Mouse (Mus musculus) left cerebral cortex, adult 11 months (tissue): ENCODE results near the gene Kcnk4.

Experiments
- DNase-seq: peaks from one replicate; pipeline ENCODE4 v3.0.0; 2022; ENCODE audit warnings: low spot score

The Kcnk4 gene

GRCm38 (mm10) chr19:6934195-6934977 lies at the start of gene Kcnk4:
Gene Kcnk4 (minus strand): TSS chr19:6934515.
- no peak for DNase-seq

- DNase-seq = no peak
Measured at GRCm38 (mm10) chr19:6983621-6984020, 49.3 kb upstream of the Kcnk4 start.

- DNase-seq = no peak
Measured at GRCm38 (mm10) chr19:6981465-6981864, 47.1 kb upstream of the Kcnk4 start.

- DNase-seq = peak; percentile 98
Measured at GRCm38 (mm10) chr19:6980381-6981093, 46.2 kb upstream of the Kcnk4 start, which contains the start of gene Fkbp2. Gene Fkbp2 (minus strand): TSS chr19:6980501.

GRCm38 (mm10) chr19:6979486-6980380 lies 45.4 kb upstream of the Kcnk4 start:
- peak; percentile 98 for DNase-seq

GRCm38 (mm10) chr19:6979001-6979479 lies 44.7 kb upstream of the Kcnk4 start:
- DNase-seq = no peak

GRCm38 (mm10) chr19:6978639-6978974 lies 44.3 kb upstream of the Kcnk4 start:
- DNase-seq = no peak

- no peak for DNase-seq
Measured at GRCm38 (mm10) chr19:6977759-6978638, 43.7 kb upstream of the Kcnk4 start.

GRCm38 (mm10) chr19:6975537-6976521 lies 41.5 kb upstream of the Kcnk4 start, which contains the start of gene Plcb3:
Gene Plcb3 (minus strand): TSS chr19:6976470.
- no peak for DNase-seq

- DNase-seq = no peak
Measured at GRCm38 (mm10) chr19:6974211-6975205, 40.2 kb upstream of the Kcnk4 start, which contains the start of gene Ppp1r14b. Gene Ppp1r14b (plus strand): TSS chr19:6974968.

GRCm38 (mm10) chr19:6973581-6974190 lies 39.4 kb upstream of the Kcnk4 start:
- DNase-seq = no peak

GRCm38 (mm10) chr19:6972247-6972917 lies 38.1 kb upstream of the Kcnk4 start:
- no peak for DNase-seq

GRCm38 (mm10) chr19:6971644-6972043 lies 37.3 kb upstream of the Kcnk4 start:
- DNase-seq = no peak

GRCm38 (mm10) chr19:6970460-6971085 lies 36.3 kb upstream of the Kcnk4 start:
- DNase-seq = no peak

- DNase-seq = no peak
Measured at GRCm38 (mm10) chr19:6969665-6970381, 35.5 kb upstream of the Kcnk4 start.

- DNase-seq = no peak
Measured at GRCm38 (mm10) chr19:6969291-6969664, 35.0 kb upstream of the Kcnk4 start.
